Mouse (Mus musculus) kidney, postnatal 25 days (tissue): ENCODE results near the gene Usf1.

Source experiments
- DNase-seq, 2 experiments: peaks; one replicate each; pipeline ENCODE4 v3.0.0; 2021; ENCODE audit warnings: mixed read lengths in 2 of 2

Gene Usf1

GRCm38 (mm10) chr1:171454926-171455325 is 43.8 kb downstream of the Usf1 start:
- DNase-seq, result no peak

DNA sequence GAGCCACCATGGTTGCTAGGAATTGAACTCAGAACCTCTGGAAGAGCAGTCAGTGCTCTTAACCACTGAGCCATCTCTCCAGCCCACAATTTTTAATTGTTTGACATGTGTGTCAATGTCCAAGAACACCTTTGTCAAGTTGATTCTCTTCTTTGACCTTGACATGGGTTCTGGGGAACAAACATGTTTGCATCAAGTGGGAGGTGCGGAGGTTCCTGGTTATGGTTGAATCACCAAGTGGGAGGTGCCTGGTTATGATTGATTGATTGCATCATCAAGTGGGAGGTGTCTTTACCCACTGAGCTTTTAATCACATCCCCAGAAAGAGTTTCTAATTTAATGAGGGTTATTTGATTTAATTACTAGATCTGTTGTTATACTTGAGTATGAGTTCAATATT is 46.5 kb downstream of the Usf1 start:
- no peak for DNase-seq

GRCm38 (mm10) chr1:171459791-171460190 is 48.7 kb downstream of the Usf1 start:
- peak; percentile 58 to 73 for DNase-seq

DNA sequence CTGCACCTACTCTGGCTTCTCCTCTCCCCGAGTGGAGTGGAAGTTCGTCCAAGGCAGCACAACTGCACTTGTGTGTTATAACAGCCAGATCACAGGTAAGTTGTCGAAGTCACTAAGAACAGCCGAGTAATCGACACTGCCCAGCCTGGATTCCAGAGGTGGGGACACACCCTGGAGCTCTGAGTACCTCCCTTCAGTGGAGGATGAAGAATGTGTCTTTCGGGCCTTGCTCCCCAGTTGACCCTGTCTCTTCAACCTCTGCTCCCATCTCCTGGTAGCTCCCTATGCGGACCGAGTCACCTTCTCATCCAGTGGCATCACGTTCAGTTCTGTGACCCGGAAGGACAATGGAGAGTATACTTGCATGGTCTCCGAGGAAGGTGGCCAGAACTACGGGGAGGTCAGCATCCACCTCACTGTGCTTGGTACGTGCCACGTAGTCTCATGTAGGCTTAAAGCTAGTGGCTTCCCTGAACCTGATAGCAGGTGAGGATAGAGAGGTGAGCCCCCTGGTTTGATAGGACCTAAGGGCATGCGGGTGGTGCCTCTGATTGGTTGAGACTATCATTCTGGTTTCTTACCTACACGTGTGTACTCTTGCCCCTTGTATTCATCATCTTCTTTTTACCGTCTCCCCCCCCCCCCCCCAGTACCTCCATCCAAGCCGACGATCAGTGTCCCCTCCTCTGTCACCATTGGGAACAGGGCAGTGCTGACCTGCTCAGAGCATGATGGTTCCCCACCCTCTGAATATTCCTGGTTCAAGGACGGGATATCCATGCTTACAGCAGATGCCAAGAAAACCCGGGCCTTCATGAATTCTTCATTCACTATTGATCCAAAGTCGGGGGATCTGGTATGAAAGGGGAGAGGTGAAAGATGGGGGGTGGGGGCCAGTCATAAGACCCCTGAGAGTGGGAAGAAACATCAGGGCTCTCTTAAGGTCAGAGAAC is 49.7 kb downstream of the Usf1 start:
- DNase-seq, result no peak

DNA sequence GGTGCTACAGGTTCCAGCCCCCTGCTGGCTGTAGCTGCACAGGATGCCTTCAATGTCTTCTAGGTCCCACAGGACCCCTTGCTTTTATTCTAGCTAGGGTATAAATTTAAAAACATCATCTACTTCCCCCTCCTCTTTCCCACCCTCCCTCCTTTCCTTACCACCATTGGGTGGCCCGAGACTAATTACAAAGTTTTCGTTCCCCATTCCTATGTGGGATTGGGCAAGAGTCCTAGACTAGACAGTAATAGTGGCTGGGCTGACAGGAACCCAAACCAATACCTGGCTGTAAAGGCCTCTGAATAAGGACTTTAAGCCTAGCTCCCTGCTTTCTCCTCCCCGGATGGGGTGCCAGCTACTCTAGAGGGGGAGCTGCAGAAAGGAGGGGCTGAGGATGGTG is 52.0 kb downstream of the Usf1 start:
- DNase-seq, result no peak

DNA sequence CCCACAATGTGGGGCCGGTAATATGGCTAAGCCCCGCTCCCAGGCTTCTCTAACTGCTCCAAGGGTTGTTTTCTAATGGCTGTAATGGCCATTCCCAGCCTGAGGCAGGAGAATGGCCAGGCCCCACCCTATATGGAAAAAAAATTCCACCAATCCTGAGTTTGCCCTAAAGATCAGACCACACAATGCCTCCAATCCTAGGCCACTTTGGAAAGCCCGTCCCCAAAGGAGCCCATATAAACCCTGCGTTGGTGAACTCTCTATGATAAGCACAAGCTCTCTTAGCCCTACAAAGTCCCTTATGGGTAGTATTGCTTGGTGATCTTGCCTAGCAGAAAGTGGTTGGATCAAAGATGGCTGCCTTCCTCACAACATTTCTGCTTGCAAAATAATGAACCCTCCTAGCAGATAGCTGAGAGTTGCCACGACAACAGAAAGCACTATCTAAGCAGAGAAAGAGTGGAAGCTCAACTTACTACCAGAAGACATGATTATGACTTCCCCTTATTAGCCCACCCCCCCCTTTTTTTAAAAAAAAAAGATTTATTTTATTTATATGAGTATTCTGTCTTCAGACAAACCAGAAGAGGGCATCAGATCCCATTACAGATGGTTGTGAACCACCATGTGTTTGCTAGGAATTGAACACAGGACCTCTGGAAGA is 54.8 kb downstream of the Usf1 start:
- DNase-seq, result no peak

GRCm38 (mm10) chr1:171466565-171466964 is 55.5 kb downstream of the Usf1 start:
- no peak for DNase-seq
